Mouse (Mus musculus) MEL (cell line): ENCODE results near the gene Ppa1. TPM values are rescaled to one million over a fixed set of nuclear protein-coding genes. Genes with fewer than 3 reads are reported as not detected.

Experiments used
- DNase-seq: peaks from one replicate; pipeline ENCODE4 v3.0.0; 2011; ENCODE audit warnings: low read depth, low spot score
- H3K27ac ChIP-seq: 2 replicates; pipeline ENCODE4 v1.5.1; 2012; ENCODE audit warnings: low read depth, mild to moderate bottlenecking, control low read depth, low read length, moderate library complexity; ENCODE audit not compliant: control insufficient read depth
- H3K27me3 ChIP-seq, 2 experiments: fragments of 150-350 bp in 1 of 2; sonication (generic) in 1 of 2; 2 replicates each; pipeline ENCODE4 v1.6.1; 2012; ENCODE audit warnings: low read length in 2 of 2, mild to moderate bottlenecking in 2 of 2, improper control_type of control experiment in 1 of 2, moderate library complexity in 1 of 2; ENCODE audit not compliant: insufficient read depth in 2 of 2, control insufficient read depth in 1 of 2
- H3K36me3 ChIP-seq, 2 experiments: 2 replicates each; pipeline ENCODE4 v1.6.1; 2012 to 2014; ENCODE audit warnings: low read length in 2 of 2, improper control_type of control experiment in 1 of 2, inconsistent platforms in 1 of 2, mild to moderate bottlenecking in 1 of 2; ENCODE audit not compliant: insufficient read depth in 2 of 2, control insufficient read depth in 1 of 2
- H3K4me1 ChIP-seq, 2 experiments: fragments of 150-350 bp in 1 of 2; sonication (generic) in 1 of 2; 2 replicates each; pipeline ENCODE4 v1.6.1; 2012; ENCODE audit warnings: low read length in 2 of 2, improper control_type of control experiment in 1 of 2, mild to moderate bottlenecking in 1 of 2; ENCODE audit not compliant: insufficient read depth in 2 of 2, control insufficient read depth in 1 of 2
- H3K4me3 ChIP-seq, 2 experiments: fragments of 150-350 bp in 1 of 2; sonication (generic) in 1 of 2; 2 replicates each; pipeline ENCODE4 v1.5.1; 2012; ENCODE audit warnings: low read depth in 2 of 2, low read length in 2 of 2, mild to moderate bottlenecking in 2 of 2, moderate library complexity in 2 of 2, control low read depth in 1 of 2, improper control_type of control experiment in 1 of 2; ENCODE audit not compliant: control insufficient read depth in 1 of 2, insufficient read depth in 1 of 2
- H3K79me2 ChIP-seq: 2 replicates; pipeline ENCODE4 v1.6.1; 2012; ENCODE audit warnings: mild to moderate bottlenecking, low read length, moderate library complexity; ENCODE audit not compliant: control insufficient read depth, poor library complexity, insufficient read depth
- H3K9ac ChIP-seq: 2 replicates; pipeline ENCODE4 v1.6.1; 2012; ENCODE audit warnings: low read depth, mild to moderate bottlenecking, control low read depth, low read length, moderate library complexity; ENCODE audit not compliant: control insufficient read depth, poor library complexity, severe bottlenecking
- H3K9me3 ChIP-seq: fragments of 150-350 bp; sonication (generic); replicated peaks from 2 replicates; pipeline ENCODE4 v1.6.1; 2012; ENCODE audit warnings: mild to moderate bottlenecking, low read length, improper control_type of control experiment, moderate library complexity; ENCODE audit not compliant: insufficient read depth
- E2F4 ChIP-seq: IDR thresholded peaks from 2 replicates; pipeline ENCODE4 v1.6.1; 2011; ENCODE audit warnings: low read depth, low read length, improper control_type of control experiment, borderline replicate concordance
- ETS1 ChIP-seq: IDR thresholded peaks from 2 replicates; pipeline ENCODE4 v1.6.1; 2012; ENCODE audit warnings: low read depth, mild to moderate bottlenecking, inconsistent platforms, low read length, improper control_type of control experiment, moderate library complexity
- GABPA ChIP-seq: IDR thresholded peaks from 2 replicates; pipeline ENCODE4 v1.6.1; 2012; ENCODE audit warnings: low read depth, mild to moderate bottlenecking, inconsistent platforms, low read length, improper control_type of control experiment, moderate library complexity
- HCFC1 ChIP-seq: IDR thresholded peaks from 2 replicates; pipeline ENCODE4 v1.6.1; 2012; ENCODE audit warnings: low read depth, mild to moderate bottlenecking, inconsistent platforms, low read length, improper control_type of control experiment, moderate library complexity
- MAX ChIP-seq: IDR thresholded peaks from 2 replicates; pipeline ENCODE4 v1.6.1; 2011; ENCODE audit warnings: low read length, improper control_type of control experiment
- MAZ ChIP-seq: IDR thresholded peaks from 2 replicates; pipeline ENCODE4 v1.6.1; 2012; ENCODE audit warnings: low read depth, mild to moderate bottlenecking, inconsistent platforms, low read length, improper control_type of control experiment
- NELFE ChIP-seq: IDR thresholded peaks from 2 replicates; pipeline ENCODE4 v1.6.1; 2011; ENCODE audit warnings: low read depth, low read length, improper control_type of control experiment
- NRF1 ChIP-seq: IDR thresholded peaks from 2 replicates; pipeline ENCODE4 v1.6.1; 2014; ENCODE audit warnings: low read depth, mild to moderate bottlenecking, inconsistent platforms, low read length, improper control_type of control experiment, moderate library complexity; ENCODE audit not compliant: poor library complexity, insufficient read depth, severe bottlenecking
- RAD21 ChIP-seq: IDR thresholded peaks from 2 replicates; pipeline ENCODE4 v1.6.1; 2011; ENCODE audit warnings: mild to moderate bottlenecking, low read depth, low read length, improper control_type of control experiment
- RCOR1 ChIP-seq: IDR thresholded peaks from 2 replicates; pipeline ENCODE4 v1.6.1; 2012; ENCODE audit warnings: low read depth, mild to moderate bottlenecking, inconsistent platforms, low read length, improper control_type of control experiment
- SIN3A ChIP-seq: IDR thresholded peaks from 2 replicates; pipeline ENCODE4 v1.6.1; 2012; ENCODE audit warnings: low read length, improper control_type of control experiment, inconsistent platforms
- SMC3 ChIP-seq: IDR thresholded peaks from 2 replicates; pipeline ENCODE4 v1.6.1; 2011; ENCODE audit warnings: low read depth, low read length, improper control_type of control experiment
- TAL1 ChIP-seq: IDR thresholded peaks from 2 replicates; pipeline ENCODE4 v1.6.1; 2012; ENCODE audit warnings: mild to moderate bottlenecking, inconsistent platforms, low read length, moderate library complexity, mixed read lengths
- TBP ChIP-seq: IDR thresholded peaks from 2 replicates; pipeline ENCODE4 v1.8.0; 2011; ENCODE audit warnings: low read depth, low read length, improper control_type of control experiment
- TCF12 ChIP-seq: IDR thresholded peaks from 2 replicates; pipeline ENCODE4 v1.6.1; 2014; ENCODE audit warnings: low read depth, mild to moderate bottlenecking, inconsistent platforms, low read length, improper control_type of control experiment, moderate library complexity
- USF1 ChIP-seq: IDR thresholded peaks from 2 replicates; pipeline ENCODE4 v1.6.1; 2014; ENCODE audit warnings: low read depth, mild to moderate bottlenecking, inconsistent platforms, low read length, improper control_type of control experiment, moderate library complexity
- USF2 ChIP-seq, 2 experiments: IDR thresholded peaks; 2 replicates each; pipeline ENCODE4 v1.6.1; 2011 to 2012; ENCODE audit warnings: improper control_type of control experiment in 2 of 2, low read length in 2 of 2, borderline replicate concordance in 1 of 2, inconsistent platforms in 1 of 2, low read depth in 1 of 2, mild to moderate bottlenecking in 1 of 2; ENCODE audit not compliant: insufficient read depth in 1 of 2
- ZMIZ1 ChIP-seq: IDR thresholded peaks from 2 replicates; pipeline ENCODE4 v1.6.1; 2012; ENCODE audit warnings: low read depth, mild to moderate bottlenecking, inconsistent platforms, low read length, improper control_type of control experiment, moderate library complexity
- polyA plus RNA-seq, 2 experiments: library from polyadenylated mRNA; stranded (reverse) in 1 of 2; unstranded in 1 of 2; fragments of >175 nt in 1 of 2; fragments of >200 nt in 1 of 2; gene quantifications; 2 replicates each; pipeline versions ENCODE4 v1.2.1 to v1.2.4; 2012; ENCODE audit warnings: low replicate concordance in 2 of 2, low read depth in 1 of 2; ENCODE audit not compliant: insufficient read length in 2 of 2, insufficient read depth in 1 of 2, missing spikeins in 1 of 2
- total RNA-seq: library from RNA; depleted of rRNA; stranded (reverse); fragments of 300-350 nt; gene quantifications from 2 replicates; pipeline ENCODE4 v1.2.3, GENCODE M21; 2012

Gene Ppa1
- total and polyA plus RNA-seq, 3 experiments, result 197 to 201 TPM; not detected in 1

GRCm38 (mm10) chr10:61648737-61649645, 639 bp downstream of the Ppa1 start:
- H3K36me3 ChIP-seq, result peaks cover 4 to 15% of the 10 kb centered on the region in 2 experiments; a peak in 3 of 4 replicates
- peaks cover 18% of the 10 kb centered on the region for H3K79me2 ChIP-seq
- peak overlapping the region; percentile 95 for H3K9ac ChIP-seq
- peak overlapping the region; percentile 51 for H3K27ac ChIP-seq
- H3K4me1 ChIP-seq, result peaks cover 0 to 10% of the 10 kb centered on the region in 2 experiments; a peak in 3 of 4 replicates
- H3K27me3 ChIP-seq, result no peaks in the 10 kb centered on the region
- H3K9me3 ChIP-seq, result no peaks in the 10 kb centered on the region
- peak overlapping the region; percentile 82 to 99 for H3K4me3 ChIP-seq
- peak; percentile 55 for DNase-seq
- 0 out of 2 replicates have a peak, but pooled peaks have one; percentile 12 for TF ChIP-seq TBP
- no peak for TF ChIP-seq USF1
- peak; percentile 51 for TF ChIP-seq TAL1
- 0 out of 2 replicates have a peak, but pooled peaks have one; percentile 5 for TF ChIP-seq TCF12
- TF ChIP-seq, all 39 proteins: peak for 3

GRCm38 (mm10) chr10:61654105-61654504, 5.8 kb downstream of the Ppa1 start:
- Histone ChIP-seq H3K9me3 (no peaks in the 10 kb centered on the region), H3K27me3 (no peaks in the 10 kb centered on the region)
- no peak for TF ChIP-seq NELFE
- TF ChIP-seq GABPA, result no peak
- no peak for TF ChIP-seq ETS1
- TF ChIP-seq USF2 (IDR thresholded peaks at IDR 0.05; ENCODE audit: borderline replicate concordance in 1 of 2, insufficient read depth in 1 of 2, low read depth in 1 of 2, low read length in 2 of 2), result no peak
- TF ChIP-seq TBP, result no peak
- TF ChIP-seq E2F4, result no peak
- no peak for TF ChIP-seq ZMIZ1
- TF ChIP-seq MAZ, result no peak
- TF ChIP-seq MAX, result no peak
- no peak for TF ChIP-seq NRF1
- no peak for TF ChIP-seq TAL1
- no peak for TF ChIP-seq HCFC1
- TF ChIP-seq RAD21, result no peak
- TF ChIP-seq USF1, result no peak
- no peak for TF ChIP-seq SIN3A
- no peak for TF ChIP-seq SMC3
- TF ChIP-seq RCOR1, result no peak
- TF ChIP-seq, all 39 proteins: peak for 0
- no peak overlapping the region for H3K27ac ChIP-seq
- DNase-seq, result no peak
- peaks cover 8 to 13% of the 10 kb centered on the region in 2 experiments for H3K36me3 ChIP-seq
- H3K4me1 ChIP-seq, result peaks cover 0 to 4% of the 10 kb centered on the region in 2 experiments; a peak in 2 of 4 replicates
- peaks cover 16% of the 10 kb centered on the region for H3K79me2 ChIP-seq
- H3K4me3 ChIP-seq, result no peak overlapping the region
- H3K9ac ChIP-seq, result no peak overlapping the region
